In the genomic region with DNA sequence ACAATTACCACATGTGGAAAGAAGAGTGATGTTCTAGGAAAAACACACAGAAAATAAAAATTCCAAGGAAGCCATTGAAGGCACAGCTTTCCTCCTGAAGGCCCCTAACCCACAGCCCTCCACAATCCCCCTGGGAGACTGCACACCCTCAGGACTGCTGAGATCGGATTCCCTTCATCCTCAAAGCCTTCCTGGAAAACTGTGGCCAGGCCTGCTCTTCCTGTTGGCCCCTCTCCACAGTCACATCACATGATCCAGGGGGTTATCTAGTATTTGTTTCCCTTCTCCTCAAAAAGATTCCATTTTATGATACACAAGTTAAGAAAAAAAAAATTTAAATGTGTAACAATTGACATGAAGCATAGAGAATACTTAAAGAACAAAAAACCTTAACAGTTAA, we compare ENCODE assay signal across 12 mouse cellular contexts. TPM values are rescaled to one million over a fixed set of nuclear protein-coding genes. Genes with fewer than 3 reads are reported as not detected.
A peak's percentile ranks its signal among the peaks of the same experiment; 100 is the strongest.
DNase-seq lines count a peak whose midpoint lies in the region; ATAC-seq and TF ChIP-seq lines count a peak whose summit lies in the region.
"Had no signal": no experiment of that assay in that cellular context is flagged by ENCODE, and none has a peak within 500 bp of the region (broad histone marks: within the 10 kb centered on the region; RNA-seq: fewer than 3 reads in every experiment).

No protein-coding gene starts in this region.

- no peak overlapping the region for H3K4me3 ChIP-seq in heart, embryonic 12.5 days
- H3K4me3 ChIP-seq in MEL (ENCODE audit: control insufficient read depth in 1 of 2, insufficient read depth in 1 of 2, low read depth in 2 of 2, low read length in 2 of 2): no peak overlapping the region
- H3K4me3 ChIP-seq in intestine, embryonic 15.5 days (replicated peaks): no peak overlapping the region
- H3K4me3 ChIP-seq: hindbrain, embryonic 15.5 days; neural tube, embryonic 12.5 days had no signal

- TF ChIP-seq EP300 in MEL (IDR thresholded peaks at IDR 0.05; ENCODE audit: low read depth in 1 of 2, low read length in 2 of 2): no peak

- peaks cover 5% of the 10 kb centered on the region for H3K79me2 ChIP-seq in MEL (ENCODE audit: control insufficient read depth, insufficient read depth, low read length, poor library complexity)

- H3K36me3 ChIP-seq in heart, embryonic 12.5 days: no peaks in the 10 kb centered on the region
- H3K36me3 ChIP-seq in MEL (ENCODE audit: control insufficient read depth in 1 of 2, insufficient read depth in 2 of 2, low read length in 2 of 2): peaks cover 0 to 57% of the 10 kb centered on the region in 2 experiments; a peak in 2 of 4 replicates
- H3K36me3 ChIP-seq in intestine, embryonic 15.5 days: no peaks in the 10 kb centered on the region
- H3K36me3 ChIP-seq: hindbrain, embryonic 15.5 days; neural tube, embryonic 12.5 days had no signal

- H3K9ac ChIP-seq in heart, embryonic 12.5 days: no peak overlapping the region
- H3K9ac ChIP-seq in MEL (ENCODE audit: control insufficient read depth, low read depth, low read length, poor library complexity, severe bottlenecking): peak overlapping the region; percentile 6; the same call in 1 of the 2 replicates
- H3K9ac ChIP-seq in intestine, embryonic 15.5 days: no peak overlapping the region
- H3K9ac ChIP-seq: hindbrain, embryonic 15.5 days; neural tube, embryonic 12.5 days had no signal

- WGBS in heart, embryonic 12.5 days: 48% methylated on average over 1 of the region's 1 CpGs
- 39% methylated on average over 1 of the region's 1 CpGs for WGBS in intestine, embryonic 15.5 days

- TF ChIP-seq POLR2A in MEL (IDR thresholded peaks at IDR 0.05; ENCODE audit: control insufficient read depth in 1 of 2, insufficient read depth in 1 of 2, low read depth in 1 of 2, low read length in 2 of 2, poor library complexity in 1 of 2): no peak

- H3K27ac ChIP-seq in heart, embryonic 12.5 days (ENCODE audit: poor library complexity, severe bottlenecking): no peak overlapping the region; the same call in 1 of the 2 replicates
- peak overlapping the region; percentile 55 for H3K27ac ChIP-seq in MEL (ENCODE audit: control insufficient read depth, low read depth, low read length)
- H3K27ac ChIP-seq in intestine, embryonic 15.5 days: peak overlapping the region; percentile 33; the same call in 1 of the 2 replicates
- H3K27ac ChIP-seq: hindbrain, embryonic 15.5 days; neural tube, embryonic 12.5 days had no signal

- DNase-seq in heart, adult 8-10 months (ENCODE audit: low spot score): no peak
- no peak for DNase-seq in MEL (ENCODE audit: low read depth, low spot score)
- DNase-seq in kidney, postnatal 25 days: peak; percentile 69 to 72
- no peak for DNase-seq in cerebellum, postnatal 25 days
- DNase-seq in ovary, postnatal 36 days (ENCODE audit: low spot score): no peak
- DNase-seq: layer of hippocampus, postnatal 36 days had no signal

- TF ChIP-seq RAD21 in MEL (IDR thresholded peaks at IDR 0.05; ENCODE audit: low read depth, low read length): no peak

- ATAC-seq in heart, embryonic 12.5 days (ENCODE audit: insufficient number of reproducible peaks, low FRiP score): 0 out of 2 replicates have a peak, but pooled peaks have one; percentile 30
- ATAC-seq in intestine, embryonic 15.5 days: no peak
- ATAC-seq in cerebellum, adult (ENCODE audit: insufficient number of reproducible peaks, low FRiP score, low TSS enrichment): no peak

- H3K9me3 ChIP-seq in heart, embryonic 12.5 days (replicated peaks): no peaks in the 10 kb centered on the region
- H3K9me3 ChIP-seq in MEL (replicated peaks; ENCODE audit: insufficient read depth, low read length): no peaks in the 10 kb centered on the region
- H3K9me3 ChIP-seq in intestine, embryonic 15.5 days: no peaks in the 10 kb centered on the region
- H3K9me3 ChIP-seq: hindbrain, embryonic 15.5 days; neural tube, embryonic 12.5 days had no signal

- no peaks in the 10 kb centered on the region for H3K27me3 ChIP-seq in heart, embryonic 12.5 days (replicated peaks)
- no peaks in the 10 kb centered on the region for H3K27me3 ChIP-seq in MEL (ENCODE audit: control insufficient read depth in 1 of 2, insufficient read depth in 2 of 2, low read length in 2 of 2)
- no peaks in the 10 kb centered on the region for H3K27me3 ChIP-seq in intestine, embryonic 15.5 days (replicated peaks)
- H3K27me3 ChIP-seq: hindbrain, embryonic 15.5 days; neural tube, embryonic 12.5 days had no signal

- H3K4me1 ChIP-seq in heart, embryonic 12.5 days (replicated peaks): peaks cover 54% of the 10 kb centered on the region
- H3K4me1 ChIP-seq in MEL (ENCODE audit: control insufficient read depth in 1 of 2, insufficient read depth in 2 of 2, low read length in 2 of 2): peaks cover 35 to 64% of the 10 kb centered on the region in 2 experiments
- peaks cover 21% of the 10 kb centered on the region for H3K4me1 ChIP-seq in intestine, embryonic 15.5 days (replicated peaks)

- H3K4me2 ChIP-seq in heart, embryonic 12.5 days: no peak overlapping the region
- no peak overlapping the region for H3K4me2 ChIP-seq in intestine, embryonic 15.5 days (replicated peaks)
- H3K4me2 ChIP-seq: hindbrain, embryonic 15.5 days; neural tube, embryonic 12.5 days had no signal

- no peak for TF ChIP-seq CTCF in MEL (IDR thresholded peaks at IDR 0.05 in 2 of 3, conservative IDR thresholded peaks at IDR 0.05 in 1 of 3; ENCODE audit: control insufficient read depth in 1 of 3, insufficient read depth in 1 of 3, low read depth in 2 of 3, low read length in 3 of 3, poor library complexity in 1 of 3, severe bottlenecking in 1 of 3)

TF ChIP-seq in MEL, 35 proteins besides CTCF, POLR2A, EP300 and RAD21:
- peak; percentile 68; the same call in 1 of the 2 replicates for TF ChIP-seq USF1 (IDR thresholded peaks at IDR 0.05; ENCODE audit: low read depth, low read length)
- TF ChIP-seq ETS1 (IDR thresholded peaks at IDR 0.05; ENCODE audit: low read depth, low read length): no peak
- TF ChIP-seq GABPA (IDR thresholded peaks at IDR 0.05; ENCODE audit: low read depth, low read length): no peak

RNA-seq across cellular contexts. Expression of a gene that starts 59.7 kb away (rescaled TPM):
- 8.6 TPM in 2 replicates for polyA plus RNA-seq in heart, embryonic 12.5 days (2016; fragmentation: Nextera tagmentation; extraction: Ambion mirVana)
- 1 to 10 TPM; 4.9 to 6.6 (median 5.9) TPM for total RNA-seq in heart, adult 8-10 months (2022)
- 7.9 and 11.7 TPM in 2 replicates for total RNA-seq in MEL (2012; rRNA removed)
- polyA plus RNA-seq in MEL (2012; ENCODE audit: insufficient read depth in 1 of 2, insufficient read length in 2 of 2, low read depth in 1 of 2, low replicate concordance in 2 of 2, missing spikeins in 1 of 2): 10 to 100 TPM in 1 of 2 experiments, not detected in 1; 48.5 TPM
- polyA plus RNA-seq in intestine, embryonic 15.5 days (2015; fragmentation: Nextera tagmentation; extraction: Ambion mirVana): 8.9 and 9.2 TPM in 2 replicates

RNA-seq across cellular contexts. Expression of a gene that starts 59.9 kb away (rescaled TPM):
- polyA plus RNA-seq in heart, embryonic 12.5 days (2016; fragmentation: Nextera tagmentation; extraction: Ambion mirVana): 0.21 and 0.57 TPM in 2 replicates
- under 1 TPM in 1 of 4 experiments, not detected in 3; 0.19 TPM for total RNA-seq in heart, adult 8-10 months (2022)
- total RNA-seq in MEL (2012; rRNA removed): 0.12 and 0.13 TPM in 2 replicates
- polyA plus RNA-seq in MEL (2012; ENCODE audit: insufficient read depth in 1 of 2, insufficient read length in 2 of 2, low read depth in 1 of 2, low replicate concordance in 2 of 2, missing spikeins in 1 of 2): under 1 TPM in 1 of 2 experiments, not detected in 1; 0.19 TPM
- 0.31 and 0.63 TPM in 2 replicates for polyA plus RNA-seq in intestine, embryonic 15.5 days (2015; fragmentation: Nextera tagmentation; extraction: Ambion mirVana)
- total RNA-seq: gastrocnemius, adult 18-20 months had no signal

Comparison
In these comparisons a context has a peak if more than half of its experiments do, and no peak if none do; other contexts are left out.
1. DNase-seq: peak in kidney, postnatal 25 days (2 of 2); none in heart, adult 8-10 months (single experiment), MEL (single experiment), cerebellum, postnatal 25 days (0 of 2) and ovary, postnatal 36 days (single experiment).